10 mouse cellular contexts compared by ENCODE assay signal in the genomic region with DNA sequence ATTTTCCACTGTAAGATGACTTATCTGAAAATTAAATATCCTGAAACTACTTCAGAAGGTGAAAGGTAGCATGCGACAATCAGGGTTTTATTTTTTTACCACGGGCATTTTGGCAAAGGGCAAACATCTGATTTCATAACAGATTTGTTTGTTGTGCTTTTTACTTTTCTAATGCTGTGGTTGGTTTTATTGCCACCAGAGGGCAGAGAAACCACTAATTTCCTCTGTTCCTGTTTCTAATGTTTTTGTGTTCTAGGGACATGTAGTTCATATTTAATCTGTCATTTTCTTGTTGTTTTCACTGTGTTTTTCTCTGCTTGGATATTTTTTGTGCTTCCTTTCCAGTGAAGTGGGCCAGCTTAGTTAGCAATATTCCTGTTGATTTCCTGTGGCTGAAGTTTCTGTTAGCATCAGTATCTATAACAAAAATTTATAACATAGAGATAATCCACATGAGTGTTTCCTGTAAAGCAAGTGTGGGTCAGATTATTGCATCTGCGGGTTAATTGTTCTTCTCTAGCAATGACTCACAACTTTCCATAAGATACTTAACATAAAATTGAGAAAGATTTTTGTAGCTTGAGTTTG. TPM values are rescaled to one million over a fixed set of nuclear protein-coding genes. Genes with fewer than 3 reads are reported as not detected.
DNase-seq lines count a peak whose midpoint lies in the region; ATAC-seq lines count a peak whose summit lies in the region.
"Had no signal": no experiment of that assay in that cellular context is flagged by ENCODE, and none has a peak within 500 bp of the region (broad histone marks: within the 10 kb centered on the region; RNA-seq: fewer than 3 reads in every experiment).

No protein-coding gene starts in this region.

- ATAC-seq in liver, embryonic 11.5 days (replicated peaks; ENCODE audit: low FRiP score), result no peak
- no peak for ATAC-seq in embryonic facial prominence, embryonic 14.5 days (ENCODE audit: low read depth)

- no peak overlapping the region for H3K9ac ChIP-seq in liver, embryonic 11.5 days (ENCODE audit: low read depth, low read length)
- H3K9ac ChIP-seq in embryonic facial prominence, embryonic 14.5 days (ENCODE audit: low read depth, low read length), result 0 out of 2 replicates have a peak overlapping the region, but pooled peaks have one; percentile 14

- no peaks in the 10 kb centered on the region for H3K9me3 ChIP-seq in liver, embryonic 11.5 days (ENCODE audit: control insufficient read depth, low read length)
- no peaks in the 10 kb centered on the region for H3K9me3 ChIP-seq in embryonic facial prominence, embryonic 14.5 days (ENCODE audit: control insufficient read depth, low read length)
- no peaks in the 10 kb centered on the region for H3K9me3 ChIP-seq in limb, embryonic 10.5 days (replicated peaks)
- H3K9me3 ChIP-seq: megakaryocyte, embryonic 14.5 days had no signal

- peak overlapping the region; percentile 27; the same call in 1 of the 2 replicates for H3K4me2 ChIP-seq in liver, embryonic 11.5 days
- H3K4me2 ChIP-seq in embryonic facial prominence, embryonic 14.5 days (ENCODE audit: low read depth, low read length), result peak overlapping the region; percentile 88

- H3K27ac ChIP-seq in liver, embryonic 11.5 days (ENCODE audit: low read depth, low read length), result no peak overlapping the region
- H3K27ac ChIP-seq in embryonic facial prominence, embryonic 14.5 days (replicated peaks; ENCODE audit: low read depth, low read length), result no peak overlapping the region
- no peak overlapping the region for H3K27ac ChIP-seq in limb, embryonic 10.5 days

- DNase-seq in cerebellum, adult 11 months, result peak; percentile 27
- DNase-seq in cerebellum, adult 11-12 months, result no peak
- DNase-seq in liver, embryonic 11.5 days (ENCODE audit: low spot score), result no peak
- DNase-seq in liver, result no peak
- DNase-seq in embryonic facial prominence, embryonic 14.5 days (ENCODE audit: low spot score), result peak; percentile 37
- DNase-seq in limb, embryonic 10.5 days (ENCODE audit: low spot score), result no peak
- peak; percentile 54 for DNase-seq in retina, postnatal 1 day
- DNase-seq in gastrocnemius, adult 8-10 months (ENCODE audit: low spot score in 2 of 2), result no peak

- H3K36me3 ChIP-seq in liver, embryonic 11.5 days (ENCODE audit: control insufficient read depth, insufficient read depth, low read length), result no peaks in the 10 kb centered on the region
- no peaks in the 10 kb centered on the region for H3K36me3 ChIP-seq in embryonic facial prominence, embryonic 14.5 days (ENCODE audit: control insufficient read depth, insufficient read depth, low read length)
- H3K36me3 ChIP-seq in limb, embryonic 10.5 days, result no peaks in the 10 kb centered on the region

- no peaks in the 10 kb centered on the region; the same call in 1 of the 2 replicates for H3K4me1 ChIP-seq in liver, embryonic 11.5 days (replicated peaks; ENCODE audit: control insufficient read depth, insufficient read depth, low read length)
- peaks cover 6% of the 10 kb centered on the region; the same call in 1 of the 2 replicates for H3K4me1 ChIP-seq in embryonic facial prominence, embryonic 14.5 days (ENCODE audit: control insufficient read depth, insufficient read depth, low read length)
- H3K4me1 ChIP-seq in limb, embryonic 10.5 days, result peaks cover 28% of the 10 kb centered on the region

- WGBS in liver, embryonic 11.5 days, result 54% methylated on average over 3 of the region's 3 CpGs
- WGBS in embryonic facial prominence, embryonic 14.5 days, result 37% methylated on average over 3 of the region's 3 CpGs
- WGBS in limb, embryonic 10.5 days, result 77% methylated on average over 3 of the region's 3 CpGs

- peaks cover 13% of the 10 kb centered on the region for H3K27me3 ChIP-seq in liver, embryonic 11.5 days (replicated peaks; ENCODE audit: control insufficient read depth, insufficient read depth, low read length)
- 0 out of 2 replicates have a peak, but pooled peaks cover 7% of the 10 kb centered on the region for H3K27me3 ChIP-seq in embryonic facial prominence, embryonic 14.5 days (replicated peaks; ENCODE audit: control insufficient read depth, insufficient read depth, low read length)
- H3K27me3 ChIP-seq in limb, embryonic 10.5 days (ENCODE audit: low read depth, poor library complexity, severe bottlenecking), result no peaks in the 10 kb centered on the region
- H3K27me3 ChIP-seq: megakaryocyte, embryonic 14.5 days had no signal

- no peak overlapping the region for H3K4me3 ChIP-seq in liver, embryonic 11.5 days (ENCODE audit: low read depth, low read length)
- H3K4me3 ChIP-seq in embryonic facial prominence, embryonic 14.5 days (ENCODE audit: low read depth, low read length), result peak overlapping the region; percentile 61
- peak overlapping the region; percentile 70; the same call in 1 of the 2 replicates for H3K4me3 ChIP-seq in limb, embryonic 10.5 days
- H3K4me3 ChIP-seq: erythroblast, embryonic 14.5 days had no signal

RNA-seq across cellular contexts. Expression of a gene that starts 3.3 kb away (rescaled TPM):
- 8.8 and 8.9 TPM in 2 replicates for polyA plus RNA-seq in liver, embryonic 11.5 days (2014; fragmentation: Nextera tagmentation; extraction: Ambion mirVana)
- polyA plus RNA-seq in embryonic facial prominence, embryonic 14.5 days (2014; fragmentation: Nextera tagmentation; extraction: Ambion mirVana), result 36.4 and 45.9 TPM in 2 replicates
- 19.0 and 23.8 TPM in 2 replicates for polyA plus RNA-seq in limb, embryonic 10.5 days (2016; fragmentation: Nextera tagmentation; extraction: Ambion mirVana)
- total RNA-seq in gastrocnemius, adult 8-10 months (2022), result 10 to 100 TPM in 2 of 4 experiments, 1 to 10 TPM in 2; 5.3 to 13.2 (median 9.7) TPM
- polyA plus RNA-seq: erythroblast, embryonic 14.5 days had no signal

Comparison
In these comparisons a context has a peak if more than half of its experiments do, and no peak if none do; other contexts are left out.
1. DNase-seq: peak in cerebellum, adult 11 months (single experiment), embryonic facial prominence, embryonic 14.5 days (single experiment) and retina, postnatal 1 day (single experiment); none in cerebellum, adult 11-12 months (single experiment), liver, embryonic 11.5 days (single experiment), liver (single experiment), limb, embryonic 10.5 days (single experiment) and gastrocnemius, adult 8-10 months (0 of 2).